In genomic region chr11:80299513-80300235, GRCm38 (mm10) we compare ENCODE assay signal across 8 mouse cellular contexts. TPM values are rescaled to one million over a fixed set of nuclear protein-coding genes. Genes with fewer than 3 reads are reported as not detected.
DNase-seq lines count a peak whose midpoint lies in the region; ATAC-seq lines count a peak whose summit lies in the region.

No protein-coding gene starts in this region.

- H3K4me3 ChIP-seq in embryonic facial prominence, embryonic 15.5 days (replicated peaks), result peak overlapping the region; percentile 73; the same call in 1 of the 2 replicates
- H3K4me3 ChIP-seq in intestine, embryonic 14.5 days (ENCODE audit: low read depth, low read length), result no peak overlapping the region
- peak overlapping the region; percentile 86 for H3K4me3 ChIP-seq in neural tube, embryonic 12.5 days

- no peaks in the 10 kb centered on the region for H3K36me3 ChIP-seq in embryonic facial prominence, embryonic 15.5 days
- H3K36me3 ChIP-seq in intestine, embryonic 14.5 days (ENCODE audit: control insufficient read depth, insufficient read depth, low read length), result no peaks in the 10 kb centered on the region
- H3K36me3 ChIP-seq in neural tube, embryonic 12.5 days, result peaks cover 8% of the 10 kb centered on the region

- H3K27ac ChIP-seq in embryonic facial prominence, embryonic 15.5 days (replicated peaks), result no peak overlapping the region
- no peak overlapping the region for H3K27ac ChIP-seq in intestine, embryonic 14.5 days (ENCODE audit: low read depth)
- no peak overlapping the region for H3K27ac ChIP-seq in neural tube, embryonic 12.5 days

- peaks cover 36% of the 10 kb centered on the region for H3K27me3 ChIP-seq in embryonic facial prominence, embryonic 15.5 days
- H3K27me3 ChIP-seq in intestine, embryonic 14.5 days (replicated peaks; ENCODE audit: control insufficient read depth, insufficient read depth, low read length), result peaks cover 60% of the 10 kb centered on the region
- peaks cover 7% of the 10 kb centered on the region for H3K27me3 ChIP-seq in neural tube, embryonic 12.5 days (replicated peaks)

- DNase-seq in left cerebral cortex, postnatal 25 days (ENCODE audit: low spot score in 2 of 2), result peak; percentile 52 to 54
- DNase-seq in left cerebral cortex, postnatal 36 days (ENCODE audit: low spot score in 2 of 2), result no peak
- DNase-seq in intestine, embryonic 14.5 days (ENCODE audit: low spot score), result no peak
- DNase-seq in gastrocnemius, postnatal 36 days, result no peak
- no peak for DNase-seq in retina, postnatal 1 day
- DNase-seq in cerebellum, adult 9-10 months, result no peak

- no peak for ATAC-seq in embryonic facial prominence, embryonic 15.5 days (ENCODE audit: insufficient number of reproducible peaks, low FRiP score, low TSS enrichment, low read depth)
- ATAC-seq in intestine, embryonic 14.5 days (replicated peaks; ENCODE audit: low FRiP score, low TSS enrichment, low read depth), result no peak
- no peak for ATAC-seq in neural tube, embryonic 12.5 days (ENCODE audit: low FRiP score, low read depth)

- H3K9ac ChIP-seq in embryonic facial prominence, embryonic 15.5 days, result no peak overlapping the region
- no peak overlapping the region for H3K9ac ChIP-seq in intestine, embryonic 14.5 days (ENCODE audit: low read length)
- peak overlapping the region; percentile 88 for H3K9ac ChIP-seq in neural tube, embryonic 12.5 days

- H3K4me1 ChIP-seq in embryonic facial prominence, embryonic 15.5 days, result peaks cover 46% of the 10 kb centered on the region
- H3K4me1 ChIP-seq in intestine, embryonic 14.5 days (replicated peaks; ENCODE audit: control insufficient read depth, insufficient read depth, low read length), result peaks cover 16% of the 10 kb centered on the region; the same call in 1 of the 2 replicates
- H3K4me1 ChIP-seq in neural tube, embryonic 12.5 days, result peaks cover 30% of the 10 kb centered on the region

- no peaks in the 10 kb centered on the region for H3K9me3 ChIP-seq in embryonic facial prominence, embryonic 15.5 days (replicated peaks)
- H3K9me3 ChIP-seq in intestine, embryonic 14.5 days (ENCODE audit: control insufficient read depth, low read length), result 0 out of 2 replicates have a peak, but pooled peaks cover 2% of the 10 kb centered on the region
- 0 out of 2 replicates have a peak, but pooled peaks cover 3% of the 10 kb centered on the region for H3K9me3 ChIP-seq in neural tube, embryonic 12.5 days

- 7% methylated on average over 12 of the region's 12 CpGs for WGBS in embryonic facial prominence, embryonic 15.5 days
- 11% methylated on average over 12 of the region's 12 CpGs for WGBS in intestine, embryonic 14.5 days
- 8% methylated on average over 12 of the region's 12 CpGs for WGBS in neural tube, embryonic 12.5 days

- intact Hi-C loops in left cerebral cortex, postnatal 25 days (cut with DNase I), result loop anchor here (5.0 kb wide), 1 partner anchor 53 kb away; no protein-coding TSS in a partner anchor
- intact Hi-C loops in left cerebral cortex, postnatal 36 days (cut with DNase I), result loop anchor here (5.0 kb wide), 1 partner anchor 53 kb away; no protein-coding TSS in a partner anchor
- intact Hi-C loops in gastrocnemius, postnatal 36 days (cut with DNase I), result no loop called here

- peak overlapping the region; percentile 97 for H3K4me2 ChIP-seq in embryonic facial prominence, embryonic 15.5 days (replicated peaks)
- H3K4me2 ChIP-seq in intestine, embryonic 14.5 days (ENCODE audit: low read length), result peak overlapping the region; percentile 100
- peak overlapping the region; percentile 95 for H3K4me2 ChIP-seq in neural tube, embryonic 12.5 days (replicated peaks)

RNA-seq across cellular contexts. Expression of gene Rhbdl3, which starts 1.0 kb away (rescaled TPM):
- 10 to 100 TPM; 28.5 to 29.7 TPM for total RNA-seq in left cerebral cortex, postnatal 25 days (2021)
- total RNA-seq in left cerebral cortex, postnatal 36 days (2021), result 10 to 100 TPM; 19.8 to 29.7 TPM
- polyA plus RNA-seq in embryonic facial prominence, embryonic 15.5 days (2015; fragmentation: Nextera tagmentation; extraction: Ambion mirVana), result 7.3 and 8.3 TPM in 2 replicates
- polyA plus RNA-seq in intestine, embryonic 14.5 days (2014; fragmentation: Nextera tagmentation; extraction: Ambion mirVana), result 2.7 and 3.1 TPM in 2 replicates
- 55.9 and 59.2 TPM in 2 replicates for polyA plus RNA-seq in neural tube, embryonic 12.5 days (2016; fragmentation: Nextera tagmentation; extraction: Ambion mirVana)
- total RNA-seq in gastrocnemius, postnatal 36 days (2021), result 1 to 10 TPM; 5.7 to 9.0 TPM

Comparison
In these comparisons a context has a peak if more than half of its experiments do, and no peak if none do; other contexts are left out.
1. DNase-seq: peak in left cerebral cortex, postnatal 25 days (2 of 2); none in left cerebral cortex, postnatal 36 days (0 of 2), intestine, embryonic 14.5 days (single experiment), gastrocnemius, postnatal 36 days (0 of 2), retina, postnatal 1 day (single experiment) and cerebellum, adult 9-10 months (single experiment).
2. Peak in every context shown above with its lines, with median percentiles within 50 percentile points of each other: H3K4me2 ChIP-seq.